Mouse (Mus musculus) Patski (cell line): ENCODE results near the gene Fam122b. TPM values are rescaled to one million over a fixed set of nuclear protein-coding genes. Genes with fewer than 3 reads are reported as not detected.
A peak's percentile ranks its signal among the peaks of the same experiment; 100 is the strongest.

Experiments used
- ATAC-seq: fragments of 100-300 bp; one replicate; pipeline ENCODE4 v1.8.0; 2021
- CTCF ChIA-PET: fragments of 350-600 bp; sonication (Branson Sonifier 250); formaldehyde crosslinking; loops from one replicate; lab custom pipeline; 2022; ENCODE audit warnings: inconsistent platforms; lab: Charles Lee
- POLR2A ChIA-PET: fragments of 350-600 bp; sonication (Branson Sonifier 250); formaldehyde crosslinking; loops from one replicate; lab custom pipeline; 2022; ENCODE audit warnings: antibody characterized with exemption, inconsistent platforms; lab: Charles Lee
- DNase-seq: peaks from one replicate; pipeline ENCODE4 v3.0.0-alpha.2; 2011; ENCODE audit warnings: low read depth, low spot score
- H3K27me3 ChIP-seq: fragments of 371-371 bp; one replicate; pipeline ENCODE4 v1.5.1; 2021
- CTCF ChIP-seq: fragments of 100-300 bp; IDR thresholded peaks from one replicate; pipeline ENCODE4 v1.5.1; 2021
- in situ Hi-C: fragments of 300-500 bp; cut with MboI; formaldehyde crosslinking; loops from 3 replicates; pipeline ENCODE4 v1.11.1; 2018; ENCODE audit warnings: low pct_unique_long_range_greater_than_20kb, mixed read lengths
- polyA plus RNA-seq: library from polyadenylated mRNA; unstranded; gene quantifications from one replicate; pipeline ENCODE4 v1.2.3, GENCODE M21; 2021

Fam122b gene
- polyA plus RNA-seq, 1 experiment from 2014 or later: 4.1 TPM

- DNase-seq: no peak
- peaks cover 47% of the 10 kb centered on the region for H3K27me3 ChIP-seq
- no peak for ATAC-seq
- POLR2A ChIA-PET: no interaction called here
- peak; percentile 69 for TF ChIP-seq CTCF
- CTCF ChIA-PET: interaction anchor here (0.6 to 2.3 kb wide), 12 partner anchors 8 to 258 kb away, joined by 3 to 10 read pairs (median 4); no protein-coding TSS in a partner anchor
- in situ Hi-C loops: loop anchor here (5.0 kb wide), 1 partner anchor 206 kb away; no protein-coding TSS in a partner anchor
These were observed 35.9 kb downstream of the Fam122b start for GRCm38 (mm10) chrX:53233689-53234088.

- POLR2A ChIA-PET: no interaction called here
- ATAC-seq (no peak), DNase-seq (no peak)
These were observed 37.6 kb downstream of the Fam122b start for GRCm38 (mm10) chrX:53231965-53232364.

DNA sequence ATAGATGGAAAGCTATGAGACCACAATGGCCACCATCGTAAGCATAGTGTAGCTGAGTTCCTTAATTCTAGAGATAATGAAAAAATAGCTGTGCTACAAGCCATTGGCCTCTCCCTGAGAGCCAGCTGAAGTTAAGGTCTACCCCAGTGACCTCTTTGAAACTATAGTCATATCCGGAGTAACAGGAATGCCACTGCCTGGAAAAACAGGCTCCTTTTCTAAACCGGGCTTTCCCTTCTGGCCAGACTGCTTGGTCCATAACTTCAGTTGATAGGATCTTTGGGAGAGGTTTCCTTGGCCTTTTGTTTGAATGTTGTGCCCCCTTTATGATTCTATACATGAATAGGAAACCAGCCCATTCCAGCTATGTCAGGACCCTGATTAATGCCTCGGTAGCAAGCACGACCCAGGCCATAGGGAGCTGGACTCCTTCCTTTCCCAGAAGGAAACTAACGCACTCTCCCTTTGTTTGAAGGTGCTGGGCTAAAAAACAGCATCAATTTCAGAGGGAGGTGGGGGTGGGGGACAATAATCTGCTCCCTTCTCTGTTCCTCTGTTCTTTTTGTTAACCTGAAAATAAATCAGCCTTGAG is 45.2 kb downstream of the Fam122b start:
- ChIA-PET POLR2A (no interaction called here), CTCF (interaction anchor here (1.0 kb wide), 1 partner anchor 9 kb away, joined by 4 read pairs; no protein-coding TSS in a partner anchor)
- TF ChIP-seq CTCF: no peak
- DNase-seq (no peak), ATAC-seq (no peak)
- peaks cover 28% of the 10 kb centered on the region for H3K27me3 ChIP-seq
- in situ Hi-C loops: no loop called here

More at GRCm38 (mm10) chrX:53231965-53232364, 37.6 kb downstream of the Fam122b start:
- H3K27me3 ChIP-seq: peaks cover 58% of the 10 kb centered on the region
- in situ Hi-C loops: loop anchor here (5.0 kb wide), 1 partner anchor 205 kb away; no protein-coding TSS in a partner anchor
- TF ChIP-seq CTCF: no peak
- CTCF ChIA-PET: interaction anchor here (0.7 to 2.3 kb wide), 2 partner anchors 18 to 215 kb away, joined by 3 to 7 read pairs; no protein-coding TSS in a partner anchor

GRCm38 (mm10) chrX:53220855-53221254 is 48.8 kb downstream of the Fam122b start:
- no peak for TF ChIP-seq CTCF
- DNase-seq (no peak), ATAC-seq (no peak)
- POLR2A ChIA-PET: no interaction called here
- in situ Hi-C loops: no loop called here
- H3K27me3 ChIP-seq: peaks cover 17% of the 10 kb centered on the region
- CTCF ChIA-PET: no interaction called here

DNA sequence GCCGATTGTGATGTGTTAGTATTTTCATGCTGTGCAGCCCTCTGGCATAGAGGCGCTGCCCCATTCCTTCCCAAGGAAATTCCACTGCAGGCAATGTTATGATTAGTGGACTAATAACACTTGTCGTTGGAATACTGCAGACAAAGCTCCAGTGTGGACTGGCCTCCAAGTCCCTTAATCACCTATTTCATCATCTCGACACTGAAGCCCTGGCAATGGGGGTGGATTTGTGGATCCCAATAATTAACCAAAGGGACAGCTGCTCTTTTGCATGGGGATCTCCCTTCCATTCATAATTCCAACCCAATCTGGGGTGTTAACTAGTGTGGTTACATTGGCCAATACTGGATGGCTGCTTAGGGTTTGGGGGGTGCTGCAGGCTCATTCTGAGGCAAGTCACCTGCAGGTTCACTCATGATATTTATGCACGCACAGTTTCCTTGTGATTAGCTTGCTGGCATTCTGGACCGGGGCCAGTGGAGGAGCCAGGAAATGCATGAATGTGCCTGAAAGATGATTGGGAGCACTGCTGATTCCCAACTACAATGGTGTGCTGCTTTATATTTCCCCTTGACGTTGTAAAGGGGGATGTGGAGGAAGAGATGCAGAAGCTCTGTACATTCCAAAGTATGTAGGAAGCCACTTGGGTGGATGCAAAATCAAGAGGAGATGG is 54.9 kb downstream of the Fam122b start:
- ATAC-seq (no peak), DNase-seq (no peak)
- CTCF ChIA-PET: interaction anchor here (1.0 to 1.1 kb wide), 2 partner anchors 11 to 17 kb away, joined by 3 read pairs; no protein-coding TSS in a partner anchor
- peaks cover 10% of the 10 kb centered on the region for H3K27me3 ChIP-seq
- no peak for TF ChIP-seq CTCF
- in situ Hi-C loops: no loop called here
- POLR2A ChIA-PET: no interaction called here

DNA sequence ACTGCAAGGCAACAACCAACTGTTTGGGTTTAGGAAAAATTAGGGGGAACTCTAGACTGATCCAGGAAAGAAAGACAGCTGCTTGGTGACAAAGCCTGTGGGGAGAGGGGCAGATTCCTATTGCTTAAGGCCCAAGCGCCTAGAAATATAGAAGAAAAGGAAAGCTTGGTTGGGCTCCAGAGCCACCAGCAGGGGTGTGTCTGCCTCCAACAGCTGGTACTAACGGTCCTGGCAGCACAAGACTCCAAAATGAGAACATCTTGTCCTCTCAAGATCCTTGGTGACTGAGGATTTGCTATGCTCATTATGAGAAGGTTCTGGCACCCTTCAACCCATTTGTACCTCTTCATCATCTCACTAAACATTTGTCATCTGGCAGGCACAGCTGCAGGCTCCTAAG is 55.8 kb downstream of the Fam122b start:
- ChIA-PET POLR2A (no interaction called here), CTCF (interaction anchor here (1.0 kb wide), 1 partner anchor 18 kb away, joined by 3 read pairs; no protein-coding TSS in a partner anchor)
- peaks cover 10% of the 10 kb centered on the region for H3K27me3 ChIP-seq
- in situ Hi-C loops: no loop called here
- ATAC-seq (no peak), DNase-seq (no peak)
- no peak for TF ChIP-seq CTCF

DNA sequence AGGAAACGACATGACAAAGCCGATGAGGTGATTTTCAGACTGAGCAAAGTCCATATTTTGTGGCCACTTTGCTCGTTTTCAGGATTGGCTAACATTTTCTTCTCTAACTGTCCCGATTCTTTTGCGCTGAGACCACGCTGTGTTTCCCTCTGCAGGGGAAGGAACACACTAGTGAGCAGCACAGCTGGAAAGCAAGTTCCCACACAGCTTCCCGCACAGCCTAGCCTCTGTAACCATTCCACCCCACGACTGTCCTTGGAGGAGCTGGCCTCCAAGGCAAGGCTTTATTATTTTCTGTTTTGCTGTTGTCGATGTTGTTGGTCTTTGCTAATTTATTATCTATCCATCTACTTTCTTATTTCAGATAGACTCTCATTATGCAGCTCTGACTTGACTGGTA is 57.1 kb downstream of the Fam122b start:
- peaks cover 18% of the 10 kb centered on the region for H3K27me3 ChIP-seq
- no peak for TF ChIP-seq CTCF
- in situ Hi-C loops: no loop called here
- ATAC-seq (no peak), DNase-seq (no peak)
- ChIA-PET CTCF (no interaction called here), POLR2A (interaction anchor here (0.7 kb wide), 1 partner anchor 1449 kb away, joined by 3 read pairs; no protein-coding TSS in a partner anchor)

- peaks cover 18% of the 10 kb centered on the region for H3K27me3 ChIP-seq
- ChIA-PET CTCF (no interaction called here), POLR2A (no interaction called here)
- no peak for ATAC-seq
- no peak for TF ChIP-seq CTCF
- DNase-seq: no peak
- in situ Hi-C loops: no loop called here
These were observed 57.7 kb downstream of the Fam122b start for GRCm38 (mm10) chrX:53211756-53212483.

DNA sequence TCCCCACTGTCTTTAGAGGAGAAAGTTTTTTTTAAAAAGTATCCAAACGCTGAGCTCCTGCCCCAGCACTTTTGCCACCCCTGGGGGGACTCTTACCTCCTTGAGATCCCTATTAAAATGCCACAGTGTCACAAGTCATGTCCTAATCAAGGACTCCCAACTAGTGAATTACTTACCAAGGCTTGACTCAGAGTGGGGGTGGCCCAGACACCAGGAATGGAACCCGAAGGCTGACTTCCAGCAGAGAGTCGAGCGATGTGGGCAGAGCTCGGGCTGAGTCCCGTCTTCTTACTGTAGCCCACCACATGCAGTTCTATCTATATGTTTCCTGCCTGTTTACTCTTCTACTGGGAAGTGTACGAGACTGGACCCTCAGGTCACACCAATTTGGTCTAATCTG is 60.2 kb downstream of the Fam122b start:
- in situ Hi-C loops: no loop called here
- H3K27me3 ChIP-seq: peaks cover 8% of the 10 kb centered on the region
- DNase-seq: no peak
- CTCF ChIA-PET: interaction anchor here (1.5 kb wide), 1 partner anchor 13 kb away, joined by 3 read pairs; no protein-coding TSS in a partner anchor
- ATAC-seq: no peak
- POLR2A ChIA-PET: no interaction called here
- no peak for TF ChIP-seq CTCF

- ATAC-seq (no peak), DNase-seq (no peak)
- ChIA-PET POLR2A (interaction anchor here (0.6 kb wide), 1 partner anchor 619 kb away, joined by 4 read pairs; no protein-coding TSS in a partner anchor), CTCF (no interaction called here)
- in situ Hi-C loops: no loop called here
- H3K27me3 ChIP-seq: peaks cover 16% of the 10 kb centered on the region
- no peak for TF ChIP-seq CTCF
These were observed 64.8 kb downstream of the Fam122b start for GRCm38 (mm10) chrX:53204690-53205311.
